Mouse (Mus musculus): Measurements from ENCODE around the gene Capn2. TPM values are rescaled to one million over a fixed set of nuclear protein-coding genes. Genes with fewer than 3 reads are reported as not detected.

The Capn2 gene
- total and polyA plus RNA-seq, 3 experiments = 28.0 to 65.3 (median 63.9) TPM

GRCm38 (mm10) chr1:182527921-182528858 is 10.8 kb upstream of the Capn2 start:
- no peak overlapping the region for H3K4me3 ChIP-seq
- no peak overlapping the region for H3K9ac ChIP-seq (ENCODE audit: low read depth, low read length)
- peak overlapping the region; percentile 57 for H3K27ac ChIP-seq

GRCm38 (mm10) chr1:182527261-182527766 is 9.9 kb upstream of the Capn2 start:
- Histone ChIP-seq H3K4me1 (ENCODE audit: control insufficient read depth, insufficient read depth, low read length) (no peaks in the 10 kb centered on the region), H3K4me3 (no peak overlapping the region), H3K79me2 (replicated peaks; ENCODE audit: control insufficient read depth, insufficient read depth, low read length) (no peaks in the 10 kb centered on the region), H3K27me3 (ENCODE audit: control insufficient read depth, insufficient read depth, low read length) (no peaks in the 10 kb centered on the region), H3K9ac (ENCODE audit: low read depth, low read length) (no peak overlapping the region), H3K27ac (peak overlapping the region; percentile 57), H3K36me3 (ENCODE audit: control insufficient read depth, insufficient read depth, low read length) (no peaks in the 10 kb centered on the region)
- TF ChIP-seq CTCF (IDR thresholded peaks at IDR 0.05) = no peak
- DNase-seq = no peak
- intact Hi-C loops (cut with DNase I) = no loop called here
- 70% methylated on average over 13 of the region's 13 CpGs for WGBS

More at GRCm38 (mm10) chr1:182527921-182528858, 10.8 kb upstream of the Capn2 start:
- intact Hi-C loops (cut with DNase I) = no loop called here
- no peak for TF ChIP-seq CTCF (IDR thresholded peaks at IDR 0.05)
- no peak for TF ChIP-seq POLR2A (IDR thresholded peaks at IDR 0.05; ENCODE audit: insufficient read depth, low read depth, low read length)
- no peak for TF ChIP-seq EP300 (IDR thresholded peaks at IDR 0.05; ENCODE audit: insufficient read depth, low read depth, low read length)
- DNase-seq = peak in 1 of 2 experiments; percentile 55
- WGBS = 37% methylated on average over 19 of the region's 19 CpGs
- H3K36me3 ChIP-seq (ENCODE audit: control insufficient read depth, insufficient read depth, low read length) = no peaks in the 10 kb centered on the region
- no peaks in the 10 kb centered on the region for H3K27me3 ChIP-seq (ENCODE audit: control insufficient read depth, insufficient read depth, low read length)
- no peaks in the 10 kb centered on the region for H3K4me1 ChIP-seq (ENCODE audit: control insufficient read depth, insufficient read depth, low read length)
- H3K79me2 ChIP-seq (replicated peaks; ENCODE audit: control insufficient read depth, insufficient read depth, low read length) = no peaks in the 10 kb centered on the region

GRCm38 (mm10) chr1:182525601-182526000 is 8.2 kb upstream of the Capn2 start:
- WGBS = 96% methylated on average over 3 of the region's 3 CpGs
- no peak overlapping the region for H3K27ac ChIP-seq
- peaks cover 1% of the 10 kb centered on the region; the same call in 1 of the 2 replicates for H3K4me1 ChIP-seq (ENCODE audit: control insufficient read depth, insufficient read depth, low read length)
- no peaks in the 10 kb centered on the region for H3K27me3 ChIP-seq (ENCODE audit: control insufficient read depth, insufficient read depth, low read length)
- intact Hi-C loops (cut with DNase I) = no loop called here
- no peaks in the 10 kb centered on the region for H3K36me3 ChIP-seq (ENCODE audit: control insufficient read depth, insufficient read depth, low read length)
- no peak overlapping the region for H3K9ac ChIP-seq (ENCODE audit: low read depth, low read length)
- no peaks in the 10 kb centered on the region for H3K79me2 ChIP-seq (replicated peaks; ENCODE audit: control insufficient read depth, insufficient read depth, low read length)
- no peak for DNase-seq
- TF ChIP-seq CTCF (IDR thresholded peaks at IDR 0.05) (no peak), POLR2A (IDR thresholded peaks at IDR 0.05; ENCODE audit: insufficient read depth, low read depth, low read length) (no peak), EP300 (IDR thresholded peaks at IDR 0.05; ENCODE audit: insufficient read depth, low read depth, low read length) (no peak)
- no peak overlapping the region for H3K4me3 ChIP-seq

- intact Hi-C loops (cut with DNase I) = no loop called here
These were observed 6.3 kb upstream of the Capn2 start for GRCm38 (mm10) chr1:182523692-182524091.

GRCm38 (mm10) chr1:182522961-182523360 is 5.6 kb upstream of the Capn2 start:
- TF ChIP-seq CTCF (IDR thresholded peaks at IDR 0.05) (no peak), POLR2A (IDR thresholded peaks at IDR 0.05; ENCODE audit: insufficient read depth, low read depth, low read length) (no peak), EP300 (IDR thresholded peaks at IDR 0.05; ENCODE audit: insufficient read depth, low read depth, low read length) (no peak)
- H3K79me2 ChIP-seq (replicated peaks; ENCODE audit: control insufficient read depth, insufficient read depth, low read length) = no peaks in the 10 kb centered on the region
- H3K27ac ChIP-seq = no peak overlapping the region
- H3K4me3 ChIP-seq = no peak overlapping the region
- no peaks in the 10 kb centered on the region for H3K36me3 ChIP-seq (ENCODE audit: control insufficient read depth, insufficient read depth, low read length)
- intact Hi-C loops (cut with DNase I) = no loop called here
- no peaks in the 10 kb centered on the region for H3K27me3 ChIP-seq (ENCODE audit: control insufficient read depth, insufficient read depth, low read length)
- peaks cover 13% of the 10 kb centered on the region for H3K4me1 ChIP-seq (ENCODE audit: control insufficient read depth, insufficient read depth, low read length)
- no peak for DNase-seq
- no peak overlapping the region for H3K9ac ChIP-seq (ENCODE audit: low read depth, low read length)
- 90% methylated on average over 5 of the region's 5 CpGs for WGBS

More at GRCm38 (mm10) chr1:182523692-182524091, 6.3 kb upstream of the Capn2 start:
- Histone ChIP-seq H3K27me3 (ENCODE audit: control insufficient read depth, insufficient read depth, low read length) (no peaks in the 10 kb centered on the region), H3K9ac (ENCODE audit: low read depth, low read length) (no peak overlapping the region), H3K79me2 (replicated peaks; ENCODE audit: control insufficient read depth, insufficient read depth, low read length) (no peaks in the 10 kb centered on the region), H3K36me3 (ENCODE audit: control insufficient read depth, insufficient read depth, low read length) (no peaks in the 10 kb centered on the region), H3K4me1 (ENCODE audit: control insufficient read depth, insufficient read depth, low read length) (peaks cover 12% of the 10 kb centered on the region), H3K27ac (no peak overlapping the region), H3K4me3 (no peak overlapping the region)
- TF ChIP-seq POLR2A (IDR thresholded peaks at IDR 0.05; ENCODE audit: insufficient read depth, low read depth, low read length) = no peak
- TF ChIP-seq CTCF (IDR thresholded peaks at IDR 0.05) = no peak
- no peak for TF ChIP-seq EP300 (IDR thresholded peaks at IDR 0.05; ENCODE audit: insufficient read depth, low read depth, low read length)
- DNase-seq = peak in 1 of 2 experiments; percentile 8
- 74% methylated on average over 3 of the region's 3 CpGs for WGBS

GRCm38 (mm10) chr1:182520938-182521500 is 3.6 kb upstream of the Capn2 start:
- DNase-seq = no peak
- Histone ChIP-seq H3K4me1 (ENCODE audit: control insufficient read depth, insufficient read depth, low read length) (peaks cover 13% of the 10 kb centered on the region), H3K4me3 (no peak overlapping the region), H3K79me2 (replicated peaks; ENCODE audit: control insufficient read depth, insufficient read depth, low read length) (peaks cover 1% of the 10 kb centered on the region; the same call in 1 of the 2 replicates), H3K9ac (ENCODE audit: low read depth, low read length) (no peak overlapping the region), H3K36me3 (ENCODE audit: control insufficient read depth, insufficient read depth, low read length) (no peaks in the 10 kb centered on the region), H3K27ac (peak overlapping the region; percentile 22), H3K27me3 (ENCODE audit: control insufficient read depth, insufficient read depth, low read length) (no peaks in the 10 kb centered on the region)
- TF ChIP-seq EP300 (IDR thresholded peaks at IDR 0.05; ENCODE audit: insufficient read depth, low read depth, low read length) (no peak), POLR2A (IDR thresholded peaks at IDR 0.05; ENCODE audit: insufficient read depth, low read depth, low read length) (no peak), CTCF (IDR thresholded peaks at IDR 0.05) (no peak)
- intact Hi-C loops (cut with DNase I) = no loop called here
- 67% methylated on average over 8 of the region's 8 CpGs for WGBS
